Mouse (Mus musculus) stomach, postnatal 0 days (tissue): ENCODE data around the gene Adamtsl2.

ENCODE experiments used
- CTCF ChIP-seq: IDR thresholded peaks from 2 replicates; pipeline ENCODE4 v1.5.1; 2016; ENCODE audit warnings: antibody characterized with exemption, low read depth, mild to moderate bottlenecking, moderate library complexity
- EP300 ChIP-seq: optimal IDR thresholded peaks from 2 replicates; pipeline ENCODE3; 2016; ENCODE audit warnings: antibody characterized with exemption

- no peak for TF ChIP-seq CTCF
- no peak for TF ChIP-seq EP300
These were observed 11.2 kb upstream of the Adamtsl2 start for GRCm38 (mm10) chr2:27067996-27068395.
